Mouse (Mus musculus) liver, embryonic 16.5 days (tissue): Measurements from ENCODE around the gene Trex2. TPM values are rescaled to one million over a fixed set of nuclear protein-coding genes. Genes with fewer than 3 reads are reported as not detected.
"Not testable (repeated sequence)": the region's sequence is repeated elsewhere in the genome, so short reads cannot be mapped to it uniquely, and the experiment has no call there.

Source experiments
- ATAC-seq: fragments of 200-750 bp; cut with Nextera tagmentation; 2 replicates; pipeline ENCODE4 v1.8.0; 2017; ENCODE audit warnings: low read depth, mild to moderate bottlenecking, moderate number of reproducible peaks, moderate library complexity
- H3K27ac ChIP-seq: fragments of 300-500 bp; sonication (generic); 2 replicates; pipeline ENCODE4 v1.5.1; 2014; ENCODE audit warnings: mild to moderate bottlenecking, low read length
- H3K27me3 ChIP-seq: fragments of 300-500 bp; sonication (generic); 2 replicates; pipeline ENCODE4 v1.6.1; 2014; ENCODE audit warnings: low read depth, low read length, mixed read lengths; ENCODE audit not compliant: control insufficient read depth, insufficient read depth
- H3K36me3 ChIP-seq: fragments of 300-500 bp; sonication (generic); 2 replicates; pipeline ENCODE4 v1.6.1; 2014; ENCODE audit warnings: mild to moderate bottlenecking; ENCODE audit not compliant: control insufficient read depth, insufficient read depth
- H3K4me1 ChIP-seq: fragments of 300-500 bp; sonication (generic); 2 replicates; pipeline ENCODE4 v1.6.1; 2014; ENCODE audit warnings: low read depth, low read length, mixed read lengths; ENCODE audit not compliant: control insufficient read depth
- H3K4me2 ChIP-seq: fragments of 300-500 bp; sonication (generic); 2 replicates; pipeline ENCODE4 v1.6.1; 2014; ENCODE audit warnings: low read depth, low read length, mixed read lengths
- H3K4me3 ChIP-seq: fragments of 300-500 bp; sonication (generic); 2 replicates; pipeline ENCODE4 v1.5.1; 2014; ENCODE audit warnings: low read depth, mild to moderate bottlenecking, low read length
- H3K9ac ChIP-seq: fragments of 300-500 bp; sonication (generic); 2 replicates; pipeline ENCODE4 v1.6.1; 2014; ENCODE audit warnings: low read depth, low read length
- H3K9me3 ChIP-seq: fragments of 300-500 bp; sonication (generic); replicated peaks from 2 replicates; pipeline ENCODE4 v1.6.1; 2016; ENCODE audit warnings: low read length; ENCODE audit not compliant: control insufficient read depth
- WGBS: fragments of 180-500 bp; shearing (Covaris S2); extraction: QIAGEN DNeasy Blood & Tissue Kit; methylation state at CpG from one replicate; pipeline ENCODE4 v1.1.7; 2014; ENCODE audit not compliant: insufficient replicate concordance; 5-methylcytosine and 5-hydroxymethylcytosine counted together
- polyA plus RNA-seq: library from polyadenylated mRNA; unstranded; fragments of >200 nt; fragmentation: Nextera tagmentation; extraction: Ambion mirVana; gene quantifications from 2 replicates; pipeline ENCODE4 v1.2.1, GENCODE M21; 2015

The Trex2 gene
- polyA plus RNA-seq, 1 experiment from 2014 or later: not detected

- H3K9me3 ChIP-seq, H3K4me1 ChIP-seq, H3K36me3 ChIP-seq, H3K9ac ChIP-seq, H3K27ac ChIP-seq, ATAC-seq, H3K4me2 ChIP-seq, H3K27me3 ChIP-seq, H3K4me3 ChIP-seq: not testable (repeated sequence)
- 50% methylated on average over 1 of the region's 2 CpGs for WGBS
These were observed 36.5 kb downstream of the Trex2 start, which contains the start of gene Gm18336 for GRCm38 (mm10) chrX:73398636-73399035. Gm18336 (minus strand) TSS chrX:73398736.

- Histone ChIP-seq H3K9me3 (no peaks in the 10 kb centered on the region), H3K4me2 (no peak overlapping the region), H3K4me3 (no peak overlapping the region), H3K27me3 (no peaks in the 10 kb centered on the region; the same call in 1 of the 2 replicates), H3K4me1 (no peaks in the 10 kb centered on the region), H3K9ac (no peak overlapping the region), H3K27ac (no peak overlapping the region), H3K36me3 (no peaks in the 10 kb centered on the region)
- no peak for ATAC-seq
- WGBS: 65% methylated on average over 1 of the region's 1 CpGs
These were observed 38.7 kb downstream of the Trex2 start for GRCm38 (mm10) chrX:73396446-73396845.

GRCm38 (mm10) chrX:73391481-73391880 is 43.7 kb downstream of the Trex2 start:
- H3K9ac ChIP-seq: no peak overlapping the region
- no peaks in the 10 kb centered on the region; the same call in 1 of the 2 replicates for H3K27me3 ChIP-seq
- H3K4me1 ChIP-seq: no peaks in the 10 kb centered on the region
- WGBS: 63% methylated on average over 4 of the region's 4 CpGs
- no peak overlapping the region for H3K4me3 ChIP-seq
- no peaks in the 10 kb centered on the region for H3K36me3 ChIP-seq
- ATAC-seq: no peak
- no peak overlapping the region for H3K27ac ChIP-seq
- H3K4me2 ChIP-seq: no peak overlapping the region
- H3K9me3 ChIP-seq: no peaks in the 10 kb centered on the region

- Histone ChIP-seq H3K9ac (no peak overlapping the region), H3K4me3 (no peak overlapping the region), H3K36me3 (no peaks in the 10 kb centered on the region), H3K27me3 (no peaks in the 10 kb centered on the region), H3K4me2 (no peak overlapping the region), H3K4me1 (no peaks in the 10 kb centered on the region), H3K9me3 (no peaks in the 10 kb centered on the region), H3K27ac (no peak overlapping the region)
- no peak for ATAC-seq
- WGBS: 4% methylated on average over 1 of the region's 1 CpGs
These were observed 50.2 kb downstream of the Trex2 start for GRCm38 (mm10) chrX:73384924-73385323.

- no peak for ATAC-seq
- no peaks in the 10 kb centered on the region for H3K4me1 ChIP-seq
- 54% methylated on average over 6 of the region's 6 CpGs for WGBS
- no peak overlapping the region for H3K4me2 ChIP-seq
- no peaks in the 10 kb centered on the region for H3K36me3 ChIP-seq
- no peaks in the 10 kb centered on the region; the same call in 1 of the 2 replicates for H3K27me3 ChIP-seq
- H3K4me3 ChIP-seq: no peak overlapping the region
- no peak overlapping the region for H3K9ac ChIP-seq
- no peak overlapping the region for H3K27ac ChIP-seq
- H3K9me3 ChIP-seq: no peaks in the 10 kb centered on the region
These were observed 50.7 kb downstream of the Trex2 start for GRCm38 (mm10) chrX:73384419-73384818.

Other genes with a start within 250 kb of the Trex2 start
- 2.2 TPM in 2 replicates for gene Xlr3b, start 243.1 kb downstream of the Trex2 start, polyA plus RNA-seq
- gene Xlr4b, start 221.0 kb downstream of the Trex2 start, polyA plus RNA-seq: 1.3 and 1.4 TPM in 2 replicates
- 3.0 and 3.1 TPM in 2 replicates for gene F8a, start 207.1 kb downstream of the Trex2 start, polyA plus RNA-seq
- 0.29 and 0.35 TPM in 2 replicates for gene Xlr4c, start 192.2 kb downstream of the Trex2 start, polyA plus RNA-seq
- gene Xlr3c, start 170.0 kb downstream of the Trex2 start, polyA plus RNA-seq: not detected in 2 replicates
- 0.09 TPM in 1 of 2 replicates, not detected in the other for gene Xlr5a, start 142.4 kb downstream of the Trex2 start, polyA plus RNA-seq
- gene Xlr5c, start 142.4 kb downstream of the Trex2 start, polyA plus RNA-seq: not detected in 2 replicates
- gene Gm45015, start 98.5 kb downstream of the Trex2 start, polyA plus RNA-seq: not detected in 2 replicates
- 2.0 and 2.6 TPM in 2 replicates for gene Zfp275, start 92.7 kb downstream of the Trex2 start, polyA plus RNA-seq
- not detected in 2 replicates for gene Gm18336, start 36.6 kb downstream of the Trex2 start, polyA plus RNA-seq
- gene Zfp92, start 24.2 kb downstream of the Trex2 start, polyA plus RNA-seq: not detected in 2 replicates
- gene Haus7, start 23.7 kb upstream of the Trex2 start, polyA plus RNA-seq: 34.8 and 37.2 TPM in 2 replicates
- 12.7 and 17.0 TPM in 2 replicates for gene Bgn, start 48.3 kb upstream of the Trex2 start, polyA plus RNA-seq
- 0.05 TPM in 1 of 2 replicates, not detected in the other for gene Atp2b3, start 67.7 kb upstream of the Trex2 start, polyA plus RNA-seq
- 21.3 and 21.5 TPM in 2 replicates for gene Dusp9, start 204.1 kb upstream of the Trex2 start, polyA plus RNA-seq
- gene Pnck, start 224.8 kb upstream of the Trex2 start, polyA plus RNA-seq: 1.5 and 1.6 TPM in 2 replicates
- 0.12 and 0.50 TPM in 2 replicates for gene Slc6a8, start 237.8 kb upstream of the Trex2 start, polyA plus RNA-seq